Mouse (Mus musculus): ENCODE measurements around the gene Rinl. TPM values are rescaled to one million over a fixed set of nuclear protein-coding genes. Genes with fewer than 3 reads are reported as not detected.

The Rinl gene
- polyA plus RNA-seq (2012; rRNA removed), result 0.55 and 0.62 TPM in 2 replicates

DNA sequence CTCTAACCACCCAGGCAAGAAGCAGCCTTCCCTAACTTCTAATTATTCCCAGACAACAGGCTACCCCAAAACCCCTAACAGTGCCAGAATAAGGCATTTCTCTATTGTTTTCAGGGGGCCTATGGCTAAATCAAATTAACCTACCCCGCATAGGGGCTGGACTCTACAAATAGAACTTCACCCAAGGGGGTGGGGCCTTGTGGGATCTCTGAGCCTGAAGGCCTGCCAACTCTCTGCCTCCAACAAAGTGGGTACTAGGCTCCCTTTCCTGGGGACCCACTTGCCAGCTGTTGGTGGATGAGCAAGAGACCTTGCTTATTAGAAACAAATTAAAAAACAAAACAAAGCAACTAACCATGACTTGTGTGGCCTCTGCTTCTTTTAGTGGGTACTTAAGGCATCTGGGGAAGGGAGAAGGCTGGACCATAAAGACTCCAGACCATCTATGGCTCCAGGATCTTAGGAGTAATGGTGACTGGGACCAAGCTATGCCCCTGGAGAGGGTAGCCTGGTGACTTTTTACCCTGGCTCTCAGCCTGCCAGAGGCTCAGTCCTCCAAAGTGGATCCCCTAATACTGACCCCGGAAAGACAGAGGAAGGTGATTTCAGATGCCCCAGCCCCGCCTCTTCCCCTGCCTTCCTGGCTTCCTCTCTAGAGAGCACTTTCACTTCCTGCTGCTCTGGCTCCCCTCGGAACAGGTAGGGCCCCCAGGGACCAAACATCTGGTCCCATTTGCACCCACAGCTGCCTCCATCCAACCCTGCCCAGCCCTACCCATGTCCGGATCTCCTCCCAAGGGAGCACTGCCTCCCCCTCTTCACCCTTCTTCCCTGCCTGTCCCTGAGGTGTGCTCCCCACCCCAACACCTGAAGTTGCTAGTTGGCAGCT lies at the start of gene Rinl:
Gene Rinl, plus strand, starts transcription at position 663 of the 889 bp plus-strand sequence.

DNA sequence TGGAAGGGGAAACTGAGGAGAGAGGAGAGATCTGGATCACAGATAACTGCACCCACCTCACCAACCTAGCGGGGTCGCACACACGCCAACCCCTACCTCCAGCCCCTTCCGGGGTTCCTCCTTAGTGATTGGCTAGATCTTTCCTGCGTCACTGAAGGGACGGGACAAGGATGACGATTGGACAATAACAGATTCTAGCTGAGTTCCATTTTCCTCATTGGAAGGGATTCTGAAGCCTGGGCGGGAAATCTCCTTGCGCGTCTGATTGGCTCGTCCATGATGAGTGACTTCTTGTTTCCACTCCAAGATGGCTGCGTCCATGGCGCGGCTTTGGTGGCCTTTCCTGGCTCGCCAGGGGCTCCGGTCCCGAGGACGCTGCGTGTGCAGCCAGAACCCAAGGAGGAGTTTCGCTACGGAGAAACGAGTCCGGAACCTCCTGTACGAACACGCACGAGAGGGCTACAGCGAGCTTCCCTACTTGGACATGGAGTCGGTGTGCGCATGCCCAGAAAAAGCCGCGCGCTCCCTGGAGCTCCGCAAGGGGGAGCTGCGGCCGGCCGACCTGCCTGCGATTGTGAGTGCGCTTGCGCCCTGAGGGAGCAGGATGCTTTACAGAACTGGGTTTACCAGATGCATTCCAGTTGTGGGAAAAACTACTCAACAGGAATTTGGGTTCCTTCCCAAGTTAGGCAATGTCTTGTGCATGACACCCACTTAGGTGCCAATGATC lies 46.9 kb upstream of the Rinl start, which contains the start of the genes Mrps12 and Sars2:
Gene Mrps12, minus strand, starts transcription at position 112 of the 730 bp plus-strand sequence.
Gene Sars2, plus strand, starts transcription at position 284 of the 730 bp plus-strand sequence.

DNA sequence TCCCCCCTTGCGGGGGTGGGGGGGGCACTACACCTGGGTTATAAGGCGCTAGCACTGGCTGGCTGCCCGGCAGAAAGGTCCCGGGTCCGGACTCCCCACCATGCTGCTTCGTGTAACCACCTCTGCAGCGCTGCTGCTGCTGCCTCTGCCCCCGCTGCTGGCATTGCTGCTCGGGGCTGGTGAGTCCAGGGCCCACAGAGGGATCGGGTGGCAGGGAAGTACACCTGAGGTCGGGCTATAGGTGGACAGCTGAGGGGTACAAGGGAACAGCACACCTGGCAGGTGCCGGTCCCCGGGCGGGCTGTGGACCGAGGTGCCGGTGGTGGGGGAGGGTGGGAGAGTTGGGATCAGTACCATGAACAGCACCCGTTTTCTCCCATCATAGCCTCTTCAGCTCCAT lies 32.7 kb upstream of the Rinl start, which contains the start of gene Ccer2:
Gene Ccer2, plus strand, starts transcription at position 96 of the 400 bp plus-strand sequence.

DNA sequence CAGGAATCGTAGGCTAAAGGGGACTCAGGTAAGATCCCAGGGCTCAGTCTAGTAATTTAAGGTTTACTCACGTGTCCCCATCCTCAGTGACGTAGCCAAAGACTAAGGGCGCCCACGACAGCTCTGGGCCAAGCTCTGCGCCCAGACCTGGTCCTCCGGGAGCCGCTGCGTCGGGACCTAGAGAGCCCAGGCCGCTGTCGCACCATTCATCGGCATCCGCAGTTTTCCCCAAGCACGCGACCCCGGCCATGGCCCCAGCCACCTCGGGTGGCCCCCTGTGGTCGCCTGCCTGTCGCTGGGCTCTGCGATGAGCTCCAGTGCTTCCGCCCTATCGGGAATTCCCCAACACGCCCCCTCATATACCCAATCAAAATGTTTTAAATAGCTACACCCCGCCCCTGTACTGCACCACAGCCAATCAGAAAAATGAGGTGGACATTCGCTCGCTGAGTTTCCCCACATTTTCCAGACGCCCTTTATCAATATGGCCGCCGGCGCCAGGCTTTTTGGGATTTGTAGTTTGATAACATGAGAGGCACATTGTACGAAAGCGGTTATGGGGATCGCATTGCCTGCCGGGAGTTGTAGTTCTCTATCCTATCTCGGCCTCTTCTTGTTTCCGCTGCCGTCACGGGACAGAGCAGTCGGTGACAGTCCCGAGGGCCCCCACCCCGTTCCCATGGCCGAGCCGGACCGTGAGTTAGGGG lies 22.4 kb upstream of the Rinl start, which contains the start of gene Sirt2:
Gene Sirt2, plus strand, starts transcription at position 563 of the 707 bp plus-strand sequence.

DNA sequence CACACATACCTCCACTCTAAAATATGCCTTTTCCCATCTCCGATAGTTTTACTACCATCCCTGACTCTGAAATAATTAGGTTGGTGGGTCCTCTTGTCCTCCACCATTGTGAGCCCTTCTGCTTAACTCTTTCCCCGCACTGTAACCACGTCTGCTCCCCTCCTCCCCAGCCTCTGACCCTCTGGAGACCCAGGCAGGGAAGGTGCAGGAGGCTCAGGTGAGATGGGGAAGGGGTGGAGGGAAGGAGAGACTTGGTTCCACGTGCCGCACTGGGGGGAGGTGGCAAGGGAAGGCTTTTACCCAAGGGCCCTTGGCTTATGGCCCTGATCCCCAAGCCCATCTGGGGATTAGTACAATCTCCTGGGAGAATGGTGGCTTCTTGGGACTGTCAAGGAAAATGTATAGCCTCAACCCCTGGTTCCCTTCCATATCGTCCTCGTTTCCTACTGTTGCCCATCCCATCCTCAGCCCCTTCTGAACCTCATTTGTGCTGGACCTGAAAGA lies 21.3 kb upstream of the Rinl start, which contains the start of gene Nfkbib:
Gene Nfkbib, minus strand, starts transcription at position 51 of the 504 bp plus-strand sequence.

DNA sequence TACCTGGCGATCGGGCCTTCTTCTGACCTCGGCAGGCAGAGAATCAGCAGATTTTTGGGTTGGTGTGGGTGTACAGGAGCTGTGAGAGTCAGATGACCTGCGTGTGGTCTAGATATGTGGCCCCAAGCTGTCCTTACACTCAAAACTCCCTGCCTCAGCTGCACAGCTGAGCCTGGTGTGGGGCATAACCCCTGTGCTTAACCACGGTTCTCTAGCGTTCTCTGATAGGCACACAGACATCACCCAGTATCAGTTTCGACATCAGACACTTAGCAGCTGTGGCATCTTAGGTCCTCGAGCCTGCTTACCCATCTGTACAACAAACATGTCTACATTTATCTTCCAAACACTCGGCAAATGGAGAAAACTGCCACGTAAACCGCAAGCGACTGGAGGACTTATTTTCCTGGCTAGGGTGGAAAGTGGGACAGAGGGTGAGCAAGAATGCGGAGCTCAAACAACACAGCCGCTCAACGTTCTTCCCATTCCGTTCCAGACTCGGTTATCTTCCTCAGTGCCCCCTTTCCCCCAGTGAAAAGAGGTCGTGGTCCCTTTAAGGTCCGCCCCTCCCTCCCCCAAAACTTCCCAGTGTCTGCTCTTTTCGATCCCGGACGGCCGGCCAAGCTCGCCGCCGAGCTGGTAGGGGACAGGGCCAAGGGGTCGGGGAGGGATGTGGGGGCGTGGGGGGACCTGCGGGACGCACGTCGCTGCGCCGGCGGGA lies 19.6 kb downstream of the Rinl start, which contains the start of gene Hnrnpl:
Gene Hnrnpl, plus strand, starts transcription at position 321 of the 721 bp plus-strand sequence.

DNA sequence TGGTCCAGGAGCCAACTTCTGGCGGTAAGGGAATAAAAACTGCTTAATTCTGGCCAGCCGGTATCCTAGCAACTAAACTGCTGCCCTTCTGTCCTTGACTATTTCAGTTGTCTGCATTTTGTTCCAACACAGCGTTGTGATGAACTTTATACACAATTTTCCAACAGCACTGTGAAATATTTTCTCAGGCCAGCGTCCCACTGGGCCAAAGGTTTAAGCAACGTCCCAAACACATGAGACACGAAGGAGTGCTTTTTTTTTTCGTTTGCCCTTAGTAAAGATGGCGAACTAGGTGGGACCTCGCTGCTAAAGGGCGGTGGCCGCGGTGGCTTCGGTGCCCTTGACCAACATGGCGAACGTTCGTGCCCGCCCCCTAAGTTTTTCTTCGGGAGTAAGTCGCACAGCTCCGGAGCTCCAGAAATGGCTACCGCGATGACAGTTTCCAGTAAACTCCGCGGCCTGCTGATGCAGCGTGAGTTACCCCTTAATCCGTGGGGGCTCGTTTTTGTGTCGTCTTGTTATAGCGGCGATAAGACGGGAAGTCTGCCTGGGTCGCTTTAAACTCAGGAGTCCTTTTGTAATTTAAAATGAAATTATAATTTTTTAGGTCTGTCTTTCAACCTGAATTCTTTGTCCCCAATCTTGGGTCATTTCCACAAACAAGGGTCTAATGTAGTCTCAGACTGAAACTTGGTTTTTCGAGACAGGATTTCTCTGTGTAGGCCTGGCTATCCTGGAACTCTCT lies 36.3 kb downstream of the Rinl start, which contains the start of gene Ech1:
Gene Ech1, plus strand, starts transcription at position 277 of the 745 bp plus-strand sequence.

DNA sequence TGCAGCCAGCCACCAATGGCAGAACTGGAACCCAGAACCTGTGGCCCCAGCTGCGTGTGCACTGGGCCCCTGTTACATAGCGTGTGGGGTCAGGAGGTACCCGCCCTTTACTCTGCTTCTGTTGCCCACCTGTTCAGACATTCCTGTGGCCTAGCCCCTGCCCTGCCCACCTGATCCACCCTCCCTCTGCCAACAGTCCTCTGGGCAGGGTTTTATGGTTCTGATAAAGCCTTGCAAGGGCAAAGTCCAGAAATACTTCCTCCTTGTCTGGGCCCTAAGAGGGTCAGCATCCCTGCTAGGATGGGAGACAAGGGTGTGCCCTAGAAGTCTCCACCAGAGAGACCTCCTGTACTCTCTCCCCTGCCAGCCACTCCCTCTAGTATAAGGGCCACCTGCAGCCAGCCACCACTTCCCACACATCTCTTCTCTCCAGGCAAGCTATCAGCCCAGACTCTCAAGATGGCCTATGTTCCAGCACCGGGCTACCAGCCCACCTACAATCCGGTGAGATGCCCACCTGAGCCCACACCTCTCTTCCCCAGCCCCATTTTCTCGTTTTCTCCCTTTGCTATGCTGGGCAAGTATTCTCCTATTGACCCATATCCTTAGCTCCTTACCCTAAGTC lies 45.1 kb downstream of the Rinl start, which contains the start of gene Lgals4:
Gene Lgals4, plus strand, starts transcription at position 132 of the 625 bp plus-strand sequence.

Other genes with a start within 250 kb of the Rinl start
- not detected in 2 replicates for gene Sycn, start 248.1 kb upstream of the Rinl start, polyA plus RNA-seq (2012; rRNA removed)
- 0.20 and 3.1 TPM in 2 replicates for gene Nccrp1, start 241.7 kb upstream of the Rinl start, polyA plus RNA-seq (2012; rRNA removed)
- 53.4 and 61.8 TPM in 2 replicates for gene Samd4b, start 190.8 kb upstream of the Rinl start, polyA plus RNA-seq (2012; rRNA removed)
- 11.0 and 12.7 TPM in 2 replicates for gene Pak4, start 190.8 kb upstream of the Rinl start, polyA plus RNA-seq (2012; rRNA removed)
- 0.22 and 0.92 TPM in 2 replicates for gene Acp7, start 157.6 kb upstream of the Rinl start, polyA plus RNA-seq (2012; rRNA removed)
- 31.4 and 33.2 TPM in 2 replicates for gene Fbxo27, start 96.1 kb upstream of the Rinl start, polyA plus RNA-seq (2012; rRNA removed)
- gene Fbxo17, start 72.2 kb upstream of the Rinl start, polyA plus RNA-seq (2012; rRNA removed), result 4.1 and 4.6 TPM in 2 replicates
- 71.4 and 74.9 TPM in 2 replicates for gene Mrps12, start 47.1 kb upstream of the Rinl start, polyA plus RNA-seq (2012; rRNA removed)
- 15.9 and 16.3 TPM in 2 replicates for gene Sars2, start 47.0 kb upstream of the Rinl start, polyA plus RNA-seq (2012; rRNA removed)
- gene Ccer2, start 32.8 kb upstream of the Rinl start, polyA plus RNA-seq (2012; rRNA removed), result 0.39 and 0.56 TPM in 2 replicates
- gene Sirt2, start 22.2 kb upstream of the Rinl start, polyA plus RNA-seq (2012; rRNA removed), result 128 and 133 TPM in 2 replicates
- gene Nfkbib, start 21.5 kb upstream of the Rinl start, polyA plus RNA-seq (2012; rRNA removed), result 26.6 and 29.6 TPM in 2 replicates
- 372 and 379 TPM in 2 replicates for gene Hnrnpl, start 19.6 kb downstream of the Rinl start, polyA plus RNA-seq (2012; rRNA removed)
- gene Ech1, start 36.2 kb downstream of the Rinl start, polyA plus RNA-seq (2012; rRNA removed), result 98.9 and 107 TPM in 2 replicates
- 9.5 and 10.9 TPM in 2 replicates for gene Lgals4, start 44.9 kb downstream of the Rinl start, polyA plus RNA-seq (2012; rRNA removed)
- gene Lgals7, start 74.9 kb downstream of the Rinl start, polyA plus RNA-seq (2012; rRNA removed), result 11.6 and 16.4 TPM in 2 replicates
- 0.22 and 0.25 TPM in 2 replicates for gene Capn12, start 92.5 kb downstream of the Rinl start, polyA plus RNA-seq (2012; rRNA removed)
- gene Actn4, start 173.4 kb downstream of the Rinl start, polyA plus RNA-seq (2012; rRNA removed), result 120 and 134 TPM in 2 replicates
- 377 and 381 TPM in 2 replicates for gene Eif3k, start 192.9 kb downstream of the Rinl start, polyA plus RNA-seq (2012; rRNA removed)
- gene Map4k1, start 193.1 kb downstream of the Rinl start, polyA plus RNA-seq (2012; rRNA removed), result 12.9 and 14.6 TPM in 2 replicates

All from central nervous system, embryonic 18 days (tissue).